Mouse (Mus musculus) urinary bladder, adult 18-20 months (tissue): ENCODE measurements around the gene Scarf2.

ENCODE experiments used
- DNase-seq, 2 experiments: peaks; one replicate each; pipeline ENCODE4 v3.0.0; 2022; ENCODE audit warnings: low spot score in 2 of 2, mixed read lengths in 2 of 2

The Scarf2 gene

GRCm38 (mm10) chr16:17830385-17831178 lies 33.5 kb downstream of the Scarf2 start:
- DNase-seq = no peak

GRCm38 (mm10) chr16:17831781-17832180 lies 34.7 kb downstream of the Scarf2 start:
- DNase-seq = no peak

GRCm38 (mm10) chr16:17832821-17833220 lies 35.7 kb downstream of the Scarf2 start, which contains the start of gene B830017H08Rik:
Gene B830017H08Rik (plus strand): TSS chr16:17833121.
- DNase-seq = no peak

DNA sequence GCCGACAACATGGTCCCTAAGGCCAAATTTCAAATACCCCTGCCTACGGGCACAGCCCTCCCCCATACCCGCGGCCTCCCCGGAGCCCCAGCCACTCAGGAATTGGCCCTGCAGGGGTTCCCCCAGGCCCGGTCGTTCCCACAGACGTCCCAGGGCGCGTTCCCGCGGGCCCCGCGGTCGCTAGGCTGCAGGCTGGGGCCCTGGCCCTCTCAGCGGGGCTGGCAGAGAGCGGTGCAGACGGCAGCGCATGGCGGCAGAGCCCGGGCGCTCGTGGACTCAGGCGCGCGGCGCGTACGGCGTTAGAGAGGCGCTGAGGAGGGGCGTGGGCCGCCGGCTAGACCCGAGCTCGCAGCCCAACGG lies 36.2 kb downstream of the Scarf2 start:
- peak in 1 of 2 experiments; percentile 25 for DNase-seq

GRCm38 (mm10) chr16:17833681-17834399 lies 36.8 kb downstream of the Scarf2 start:
- no peak for DNase-seq

DNA sequence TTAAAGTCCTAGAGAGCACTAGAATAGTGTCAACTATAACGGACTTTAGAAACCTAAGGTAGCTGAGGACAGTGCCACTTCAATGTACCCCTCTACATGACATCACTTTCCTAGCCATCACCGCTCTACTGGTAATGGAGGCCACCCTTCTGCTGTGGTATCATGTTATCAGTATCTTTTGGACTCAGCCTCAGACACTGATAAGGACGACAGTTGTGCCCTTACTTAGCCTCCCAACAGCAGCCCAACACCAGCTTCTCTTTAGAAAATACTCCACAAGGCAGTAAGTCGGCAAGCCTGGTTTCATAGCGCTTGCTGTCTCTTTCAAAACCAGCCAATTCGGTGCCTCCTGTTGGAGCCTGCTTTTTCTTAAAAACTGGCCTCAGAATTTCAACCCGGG lies 37.5 kb downstream of the Scarf2 start:
- DNase-seq = no peak

GRCm38 (mm10) chr16:17835481-17835880 lies 38.4 kb downstream of the Scarf2 start:
- DNase-seq = no peak

- DNase-seq = no peak
These were observed 41.0 kb downstream of the Scarf2 start, which contains the start of gene Car15 for GRCm38 (mm10) chr16:17838051-17838450. Gene Car15 (minus strand): TSS chr16:17838364.

GRCm38 (mm10) chr16:17839976-17840375 lies 42.9 kb downstream of the Scarf2 start:
- no peak for DNase-seq

- DNase-seq = no peak
These were observed 45.4 kb downstream of the Scarf2 start for GRCm38 (mm10) chr16:17842437-17842836.

DNA sequence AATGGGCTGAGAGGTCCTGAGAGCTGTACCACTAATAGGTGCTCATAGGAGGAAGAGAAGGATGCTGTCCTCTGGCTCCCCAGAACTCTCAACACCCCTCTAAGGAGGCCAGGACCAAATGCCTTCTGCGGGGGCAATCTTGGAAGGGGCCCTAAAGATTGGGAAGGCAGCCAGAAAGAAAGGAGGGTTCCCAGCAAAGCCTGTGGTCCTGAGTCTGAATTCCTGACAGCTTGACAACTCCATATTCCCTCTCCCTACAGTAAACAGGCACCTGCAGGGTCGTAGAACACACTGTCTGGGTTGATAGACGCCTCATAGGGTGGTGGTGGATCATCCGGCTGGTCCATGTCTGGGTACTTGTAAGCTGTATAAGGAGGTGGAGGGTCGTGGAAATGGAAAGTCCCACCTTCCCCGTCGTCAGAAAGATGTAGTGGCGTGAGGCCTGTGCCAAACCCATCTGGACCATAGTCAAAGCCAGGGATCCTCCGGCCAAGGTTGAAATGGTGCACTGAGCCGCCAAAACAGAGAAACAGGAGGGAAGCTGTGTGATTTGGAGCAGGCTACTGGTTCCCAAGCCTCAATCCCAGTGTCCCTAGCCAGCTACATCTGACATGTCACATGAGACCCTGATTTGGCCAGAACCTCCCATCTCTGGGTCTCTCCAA lies 46.8 kb downstream of the Scarf2 start:
- no peak for DNase-seq

- DNase-seq = no peak
These were observed 51.3 kb downstream of the Scarf2 start for GRCm38 (mm10) chr16:17848431-17848830.

DNA sequence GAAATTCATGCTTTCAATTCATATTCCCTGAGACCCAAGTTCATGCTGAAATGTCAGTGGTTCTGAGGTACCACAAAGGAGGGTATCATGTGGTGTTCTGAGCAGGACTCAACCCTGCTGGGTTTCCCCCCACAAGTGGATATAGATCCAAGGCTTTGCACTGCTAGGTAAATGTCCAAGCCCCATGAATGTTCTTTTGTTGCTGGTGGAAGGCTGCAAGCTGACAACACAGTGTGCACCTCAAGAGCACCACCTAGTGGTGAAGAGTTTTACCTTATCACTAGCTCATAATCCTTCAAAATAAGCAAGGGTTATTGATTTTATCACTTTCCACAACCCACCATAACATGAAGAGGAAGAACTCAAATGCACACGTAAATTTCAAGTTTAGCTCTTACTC lies 51.8 kb downstream of the Scarf2 start:
- no peak for DNase-seq

GRCm38 (mm10) chr16:17849486-17849885 lies 52.4 kb downstream of the Scarf2 start:
- no peak for DNase-seq

GRCm38 (mm10) chr16:17851331-17851730 lies 54.2 kb downstream of the Scarf2 start:
- no peak for DNase-seq

DNA sequence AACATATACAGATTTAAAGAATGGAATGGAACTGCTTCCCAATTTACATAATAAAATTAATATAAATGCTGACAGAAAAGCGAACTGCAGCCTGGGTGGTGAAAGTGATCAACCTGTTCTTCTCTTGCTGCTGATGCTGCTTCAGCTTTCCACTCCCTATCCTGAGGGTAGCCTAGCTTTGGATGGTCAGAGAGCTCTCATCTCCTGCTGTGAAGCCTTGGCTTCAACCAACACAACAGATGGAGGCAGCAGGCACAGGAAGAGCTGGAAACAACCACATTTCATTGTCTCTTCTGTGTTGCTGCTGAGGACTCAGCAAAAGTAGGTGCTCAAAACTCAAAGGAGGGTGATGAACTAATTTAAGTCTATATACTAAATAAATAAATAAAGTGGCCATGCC lies 54.8 kb downstream of the Scarf2 start:
- no peak for DNase-seq

GRCm38 (mm10) chr16:17853263-17853662 lies 56.2 kb downstream of the Scarf2 start:
- no peak for DNase-seq

GRCm38 (mm10) chr16:17857157-17857556 lies 60.1 kb downstream of the Scarf2 start:
- DNase-seq = no peak
